Mouse (Mus musculus): ENCODE data around the gene Krt24.

Gene Krt24

GRCm38 (mm10) chr11:99284833-99285312 lies at the start of gene Krt24:
TSS of gene Krt24 (minus strand) at chr11:99285262.
- no peak for DNase-seq (ENCODE audit: low spot score)

GRCm38 (mm10) chr11:99333426-99333825 lies 48.4 kb upstream of the Krt24 start:
- DNase-seq (ENCODE audit: low spot score) = no peak

GRCm38 (mm10) chr11:99329655-99330054 lies 44.6 kb upstream of the Krt24 start:
- DNase-seq (ENCODE audit: low spot score) = no peak

GRCm38 (mm10) chr11:99322851-99323250 lies 37.8 kb upstream of the Krt24 start, which contains the start of gene Krt25:
TSS of gene Krt25 (minus strand) at chr11:99322951.
- no peak for DNase-seq (ENCODE audit: low spot score)

- DNase-seq (ENCODE audit: low spot score) = no peak
Measured at GRCm38 (mm10) chr11:99321094-99321493, 36.0 kb upstream of the Krt24 start.

- no peak for DNase-seq (ENCODE audit: low spot score)
Measured at GRCm38 (mm10) chr11:99319127-99319526, 34.1 kb upstream of the Krt24 start.

GRCm38 (mm10) chr11:99316543-99316942 lies 31.5 kb upstream of the Krt24 start:
- DNase-seq (ENCODE audit: low spot score) = no peak

- DNase-seq (ENCODE audit: low spot score) = no peak
Measured at GRCm38 (mm10) chr11:99314594-99314993, 29.5 kb upstream of the Krt24 start.

GRCm38 (mm10) chr11:99310882-99311281 lies 25.8 kb upstream of the Krt24 start:
- peak; percentile 77 for DNase-seq (ENCODE audit: low spot score)

GRCm38 (mm10) chr11:99307579-99307978 lies 22.5 kb upstream of the Krt24 start:
- DNase-seq (ENCODE audit: low spot score) = peak; percentile 76

GRCm38 (mm10) chr11:99295039-99295438 lies 10.0 kb upstream of the Krt24 start:
- DNase-seq (ENCODE audit: low spot score) = no peak

GRCm38 (mm10) chr11:99292846-99293245 lies 7.8 kb upstream of the Krt24 start:
- peak; percentile 63 for DNase-seq (ENCODE audit: low spot score)

- peak; percentile 43 for DNase-seq (ENCODE audit: low spot score)
Measured at GRCm38 (mm10) chr11:99284011-99284410, 1.1 kb downstream of the Krt24 start.

GRCm38 (mm10) chr11:99283334-99283733 lies 1.7 kb downstream of the Krt24 start:
- DNase-seq (ENCODE audit: low spot score) = no peak

GRCm38 (mm10) chr11:99281116-99281515 lies 3.9 kb downstream of the Krt24 start:
- DNase-seq (ENCODE audit: low spot score) = no peak

GRCm38 (mm10) chr11:99279986-99280385 lies 5.1 kb downstream of the Krt24 start:
- DNase-seq (ENCODE audit: low spot score) = no peak

GRCm38 (mm10) chr11:99276786-99277185 lies 8.3 kb downstream of the Krt24 start:
- DNase-seq (ENCODE audit: low spot score) = no peak

- DNase-seq (ENCODE audit: low spot score) = no peak
Measured at GRCm38 (mm10) chr11:99275624-99276023, 9.4 kb downstream of the Krt24 start.

GRCm38 (mm10) chr11:99272721-99273120 lies 12.3 kb downstream of the Krt24 start:
- no peak for DNase-seq (ENCODE audit: low spot score)

GRCm38 (mm10) chr11:99269192-99269591 lies 15.9 kb downstream of the Krt24 start:
- no peak for DNase-seq (ENCODE audit: low spot score)

GRCm38 (mm10) chr11:99265796-99266195 lies 19.3 kb downstream of the Krt24 start:
- DNase-seq (ENCODE audit: low spot score) = no peak

GRCm38 (mm10) chr11:99265220-99265619 lies 19.8 kb downstream of the Krt24 start:
- no peak for DNase-seq (ENCODE audit: low spot score)

- DNase-seq (ENCODE audit: low spot score) = no peak
Measured at GRCm38 (mm10) chr11:99256213-99256612, 28.8 kb downstream of the Krt24 start.

GRCm38 (mm10) chr11:99255316-99255715 lies 29.7 kb downstream of the Krt24 start:
- no peak for DNase-seq (ENCODE audit: low spot score)

- no peak for DNase-seq (ENCODE audit: low spot score)
Measured at GRCm38 (mm10) chr11:99253893-99254292, 31.2 kb downstream of the Krt24 start.
